Mouse (Mus musculus): ENCODE results near the gene Kif5c.

Gene Kif5c

GRCm38 (mm10) chr2:49720343-49720742, 101.2 kb downstream of the Kif5c start:
- DNase-seq (ENCODE audit: low spot score): no peak

- peak; percentile 35 for DNase-seq (ENCODE audit: low spot score)
Measured at GRCm38 (mm10) chr2:49722331-49722730, 103.2 kb downstream of the Kif5c start.

DNA sequence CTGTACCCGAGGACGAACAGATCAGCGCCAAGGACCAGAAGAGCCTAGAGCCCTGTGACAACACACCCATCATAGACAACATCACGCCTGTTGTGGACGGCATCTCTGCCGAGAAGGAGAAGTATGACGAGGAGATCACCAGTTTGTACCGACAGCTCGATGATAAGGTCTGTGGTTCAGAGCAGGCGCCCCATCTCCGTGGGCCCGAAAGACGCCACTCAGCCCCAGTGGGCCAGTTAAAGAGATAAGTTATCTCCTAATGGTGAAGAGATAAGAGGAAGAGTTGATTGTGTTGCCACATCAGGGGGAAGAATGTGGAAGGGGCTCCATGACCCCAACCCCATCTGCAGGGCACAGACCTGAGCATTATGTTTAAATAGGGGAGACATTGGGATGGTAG, 103.9 kb downstream of the Kif5c start:
- DNase-seq (ENCODE audit: low spot score): no peak

- no peak for DNase-seq (ENCODE audit: low spot score)
Measured at GRCm38 (mm10) chr2:49726672-49727071, 107.6 kb downstream of the Kif5c start.

DNA sequence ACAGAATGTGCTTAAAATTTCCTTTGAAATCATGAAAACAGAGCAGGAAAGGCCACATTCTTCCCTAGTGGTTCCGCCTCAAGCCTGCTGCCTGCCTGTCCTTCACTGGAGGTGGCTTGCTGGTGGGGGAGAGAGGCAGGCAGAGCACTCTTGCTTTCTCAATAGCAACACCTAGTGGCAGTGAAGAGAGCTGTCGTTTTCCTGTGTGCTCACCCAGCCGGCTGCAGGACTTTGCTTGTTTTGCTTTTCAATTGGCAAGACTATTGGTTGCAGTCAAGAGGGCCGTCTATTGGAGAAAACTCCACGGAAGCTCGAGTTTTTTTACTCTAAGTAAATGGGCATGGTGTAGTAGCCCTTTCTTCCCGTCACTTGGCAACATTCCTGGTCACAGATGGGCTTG, 108.1 kb downstream of the Kif5c start:
- peak; percentile 81 for DNase-seq (ENCODE audit: low spot score)

- DNase-seq (ENCODE audit: low spot score): no peak
Measured at GRCm38 (mm10) chr2:49727686-49728085, 108.6 kb downstream of the Kif5c start.

DNA sequence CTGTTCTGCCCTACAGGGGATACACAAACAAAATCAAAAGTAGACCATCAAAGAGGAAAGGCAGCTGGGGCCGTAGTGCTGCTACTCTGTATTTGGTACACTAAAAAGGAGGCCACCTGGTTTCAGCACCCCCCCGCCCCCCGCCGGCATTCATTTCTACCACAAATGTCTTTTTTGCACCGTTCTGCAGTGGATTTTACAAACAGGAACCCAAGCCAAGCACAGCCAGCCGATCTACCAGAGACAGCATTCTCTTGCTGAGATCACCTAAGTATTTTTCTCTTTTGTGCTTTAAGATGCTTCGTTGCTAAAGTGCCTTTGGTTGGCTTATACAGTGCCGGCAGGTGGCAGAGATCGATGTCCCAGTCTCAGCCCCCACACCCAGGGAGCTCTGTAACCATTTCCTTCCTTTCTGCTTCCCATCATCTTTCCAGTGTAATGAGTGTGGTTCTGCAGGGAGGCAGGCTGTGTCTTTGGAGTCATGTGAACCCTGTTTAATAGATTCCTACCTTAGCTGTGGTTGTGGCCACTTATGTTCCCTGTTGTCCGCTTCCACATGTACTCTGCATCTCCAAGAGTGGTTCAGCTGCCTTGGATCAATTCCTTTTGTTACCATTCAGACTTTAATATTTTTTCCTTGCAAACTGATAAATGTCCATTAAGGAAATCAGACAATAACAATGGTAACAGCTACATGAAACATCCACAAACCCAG, 110.0 kb downstream of the Kif5c start:
- no peak for DNase-seq (ENCODE audit: low spot score)

GRCm38 (mm10) chr2:49729611-49729969, 110.5 kb downstream of the Kif5c start:
- DNase-seq (ENCODE audit: low spot score): no peak

DNA sequence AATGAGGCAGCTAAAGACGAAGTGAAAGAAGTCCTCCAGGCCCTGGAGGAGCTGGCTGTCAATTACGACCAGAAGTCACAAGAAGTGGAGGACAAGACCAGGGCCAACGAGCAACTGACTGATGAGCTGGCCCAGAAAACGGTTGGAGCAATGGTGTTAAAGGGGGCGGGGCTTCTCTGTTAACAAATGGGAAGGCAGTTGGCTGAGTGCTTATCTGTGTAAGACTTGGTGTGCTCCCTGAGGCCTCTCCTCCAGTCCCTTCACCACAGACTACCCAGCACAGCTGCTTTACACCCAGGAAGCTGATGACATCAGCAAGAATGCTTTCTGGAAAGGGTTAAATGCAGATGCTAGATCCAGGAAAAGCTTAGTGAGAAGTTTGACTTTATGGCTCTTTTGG, 111.1 kb downstream of the Kif5c start:
- no peak for DNase-seq (ENCODE audit: low spot score)

- no peak for DNase-seq (ENCODE audit: low spot score)
Measured at GRCm38 (mm10) chr2:49732745-49733655, 113.9 kb downstream of the Kif5c start.

DNA sequence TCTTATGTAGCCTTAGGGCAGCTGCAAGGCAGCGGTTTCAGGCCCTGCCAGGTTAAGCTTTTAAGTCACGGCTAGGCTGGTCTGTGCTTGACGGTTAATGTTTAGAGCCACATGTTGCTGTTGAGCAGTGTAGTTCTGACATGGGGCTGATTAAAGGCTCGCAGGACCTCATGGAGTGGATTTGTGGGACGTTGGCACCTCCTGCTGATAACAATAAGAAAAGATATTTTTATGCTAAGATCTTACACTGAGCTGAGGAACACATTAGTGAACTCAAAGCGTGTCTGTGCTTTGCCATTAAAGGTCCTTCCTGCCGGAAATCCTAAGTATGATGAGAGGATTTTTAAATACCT, 114.5 kb downstream of the Kif5c start:
- no peak for DNase-seq (ENCODE audit: low spot score)

GRCm38 (mm10) chr2:49734013-49734780, 115.1 kb downstream of the Kif5c start:
- peak; percentile 95 for DNase-seq (ENCODE audit: low spot score)

DNA sequence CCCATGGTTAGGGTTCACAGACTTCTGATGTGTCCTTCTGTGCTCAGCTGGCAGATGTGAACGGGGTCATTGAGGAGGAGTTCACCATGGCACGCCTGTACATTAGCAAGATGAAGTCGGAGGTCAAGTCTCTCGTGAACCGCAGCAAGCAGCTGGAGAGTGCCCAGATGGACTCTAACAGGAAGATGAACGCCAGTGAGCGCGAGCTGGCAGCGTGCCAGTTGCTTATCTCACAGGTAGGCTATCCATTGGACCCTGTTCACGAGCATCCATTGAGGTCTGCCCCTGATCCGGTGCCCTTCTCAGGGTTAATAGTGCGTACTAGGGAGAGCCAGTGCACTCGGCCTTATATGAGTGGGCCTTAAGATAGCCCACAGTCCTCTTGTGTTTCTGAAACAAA, 116.3 kb downstream of the Kif5c start:
- no peak for DNase-seq (ENCODE audit: low spot score)

DNA sequence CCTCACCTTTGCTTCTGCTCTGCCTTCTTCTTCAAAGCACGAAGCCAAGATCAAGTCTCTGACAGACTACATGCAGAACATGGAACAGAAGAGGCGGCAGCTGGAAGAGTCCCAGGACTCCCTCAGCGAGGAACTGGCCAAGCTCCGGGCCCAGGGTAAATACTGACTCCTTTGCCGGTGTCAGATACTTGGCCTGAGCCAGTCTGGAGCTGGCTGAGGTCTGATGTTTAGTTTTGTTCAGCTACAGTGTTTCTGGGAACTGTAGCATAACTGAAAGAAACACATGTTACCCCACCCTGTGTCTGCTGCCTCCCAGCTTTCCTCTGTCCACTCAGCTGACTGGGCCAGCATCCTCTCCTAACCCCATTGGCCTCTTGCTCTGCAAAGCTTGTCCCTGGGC, 119.9 kb downstream of the Kif5c start:
- DNase-seq (ENCODE audit: low spot score): no peak

DNA sequence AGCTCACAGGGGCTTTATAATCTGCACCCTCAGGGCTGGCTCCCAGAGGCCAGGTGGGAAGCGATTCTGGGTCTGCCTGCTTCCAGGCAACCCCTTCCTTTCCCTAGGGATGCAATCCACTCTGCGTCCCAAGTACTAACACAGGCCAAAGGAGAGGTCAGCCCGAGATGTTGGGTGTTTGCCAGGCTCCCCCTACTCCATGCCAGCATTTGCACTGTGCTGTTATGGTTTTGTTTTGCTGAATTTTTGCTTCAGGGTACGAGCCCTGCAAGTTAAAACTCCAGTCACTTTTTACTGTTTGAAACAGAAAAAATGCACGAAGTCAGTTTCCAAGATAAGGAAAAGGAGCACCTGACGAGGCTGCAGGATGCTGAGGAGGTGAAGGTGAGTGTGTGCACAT, 121.9 kb downstream of the Kif5c start:
- DNase-seq (ENCODE audit: low spot score): no peak

DNA sequence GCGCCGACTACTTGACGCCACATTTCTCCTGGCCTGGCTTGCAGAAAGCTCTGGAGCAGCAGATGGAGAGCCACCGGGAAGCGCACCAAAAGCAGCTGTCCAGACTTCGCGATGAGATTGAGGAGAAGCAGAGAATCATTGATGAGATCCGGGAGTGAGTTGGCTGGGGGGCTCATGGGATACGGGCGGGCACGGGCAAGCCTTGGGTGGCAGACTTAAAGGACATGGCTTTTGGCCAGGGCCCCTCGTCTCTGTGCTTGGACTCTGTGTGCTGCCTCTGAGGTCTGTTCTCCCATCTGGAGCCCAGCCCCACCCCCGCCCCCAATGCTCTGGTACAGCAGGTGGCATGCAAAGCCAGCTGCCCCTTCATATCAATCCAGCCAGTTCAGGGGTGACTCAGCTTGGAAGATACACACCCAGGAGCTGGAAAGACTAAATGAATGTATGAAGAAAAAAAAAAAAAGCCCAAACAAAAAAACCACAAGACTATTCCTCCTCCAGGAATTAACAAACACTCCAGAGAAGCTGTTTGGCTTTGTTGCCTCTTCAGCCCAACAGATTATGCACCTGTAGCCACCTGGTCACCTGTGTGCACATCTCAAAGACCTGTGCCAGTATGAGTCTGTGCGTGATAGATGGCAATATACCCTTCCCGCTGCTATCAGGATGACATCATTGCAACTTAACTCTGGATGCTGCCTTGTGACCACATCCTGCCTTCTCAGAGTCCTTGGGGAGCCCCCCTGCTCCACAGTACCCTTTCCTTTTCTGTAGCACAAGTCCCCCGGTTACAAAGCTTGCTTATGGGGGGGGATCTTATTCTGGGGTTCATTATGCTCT, 123.0 kb downstream of the Kif5c start:
- peak; percentile 20 for DNase-seq (ENCODE audit: low spot score)

DNA sequence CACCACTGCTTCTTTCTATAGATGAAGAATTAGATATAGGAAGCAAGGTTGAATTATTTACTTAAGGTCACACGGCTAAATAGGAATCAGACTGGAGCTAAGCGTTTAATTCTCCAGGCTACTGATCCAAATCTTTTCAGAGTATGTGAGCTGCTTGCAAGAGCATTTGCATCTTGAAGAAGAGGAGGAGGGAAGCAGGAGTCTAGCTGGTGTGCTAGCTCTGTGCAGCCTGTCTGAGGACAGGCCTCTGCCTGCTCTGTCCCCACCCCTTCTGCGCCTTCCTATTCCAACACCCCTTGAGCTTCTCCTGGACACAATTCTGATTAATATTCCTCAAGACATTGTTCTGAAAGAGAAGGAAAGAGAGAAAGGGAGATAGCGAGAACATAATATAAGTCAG, 123.8 kb downstream of the Kif5c start:
- DNase-seq (ENCODE audit: low spot score): no peak

- no peak for DNase-seq (ENCODE audit: low spot score)
Measured at GRCm38 (mm10) chr2:49743775-49744174, 124.7 kb downstream of the Kif5c start.

DNA sequence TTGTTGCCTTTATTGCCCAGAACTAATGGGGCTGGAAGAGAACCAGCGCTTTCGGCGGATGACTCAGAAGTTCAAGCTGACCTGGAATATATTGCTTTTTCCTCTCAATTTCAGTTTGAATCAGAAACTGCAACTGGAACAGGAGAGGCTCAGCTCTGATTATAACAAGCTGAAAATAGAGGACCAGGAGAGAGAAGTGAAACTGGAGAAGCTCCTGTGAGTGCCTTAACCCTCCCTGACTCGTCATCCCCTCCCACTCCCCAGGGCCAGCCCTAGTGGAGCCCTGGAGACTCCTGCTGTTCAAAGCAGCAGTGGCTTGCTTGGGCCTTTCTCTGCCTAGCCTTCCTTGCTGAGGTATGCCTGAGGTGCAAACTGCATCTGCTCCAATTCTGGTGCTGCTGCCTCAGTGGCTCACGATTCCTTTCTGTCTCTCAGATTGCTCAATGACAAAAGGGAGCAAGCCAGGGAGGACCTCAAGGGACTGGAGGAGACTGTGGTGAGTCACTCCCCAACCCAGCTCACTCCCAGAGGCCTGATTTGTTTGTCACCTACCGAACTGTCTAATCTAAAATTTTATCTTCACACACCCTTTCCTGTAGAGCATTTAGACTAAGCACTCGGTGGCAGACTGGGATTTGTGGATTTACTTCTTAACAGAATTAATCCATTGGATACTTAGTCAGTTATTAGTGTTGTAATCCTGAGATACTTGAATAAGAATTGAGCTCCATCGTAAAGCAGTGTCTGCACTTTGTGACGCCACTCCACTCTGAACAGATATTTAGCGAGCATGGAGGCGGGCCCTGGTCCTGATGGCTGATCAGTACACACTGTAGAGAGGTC, 125.4 kb downstream of the Kif5c start:
- no peak for DNase-seq (ENCODE audit: low spot score)

DNA sequence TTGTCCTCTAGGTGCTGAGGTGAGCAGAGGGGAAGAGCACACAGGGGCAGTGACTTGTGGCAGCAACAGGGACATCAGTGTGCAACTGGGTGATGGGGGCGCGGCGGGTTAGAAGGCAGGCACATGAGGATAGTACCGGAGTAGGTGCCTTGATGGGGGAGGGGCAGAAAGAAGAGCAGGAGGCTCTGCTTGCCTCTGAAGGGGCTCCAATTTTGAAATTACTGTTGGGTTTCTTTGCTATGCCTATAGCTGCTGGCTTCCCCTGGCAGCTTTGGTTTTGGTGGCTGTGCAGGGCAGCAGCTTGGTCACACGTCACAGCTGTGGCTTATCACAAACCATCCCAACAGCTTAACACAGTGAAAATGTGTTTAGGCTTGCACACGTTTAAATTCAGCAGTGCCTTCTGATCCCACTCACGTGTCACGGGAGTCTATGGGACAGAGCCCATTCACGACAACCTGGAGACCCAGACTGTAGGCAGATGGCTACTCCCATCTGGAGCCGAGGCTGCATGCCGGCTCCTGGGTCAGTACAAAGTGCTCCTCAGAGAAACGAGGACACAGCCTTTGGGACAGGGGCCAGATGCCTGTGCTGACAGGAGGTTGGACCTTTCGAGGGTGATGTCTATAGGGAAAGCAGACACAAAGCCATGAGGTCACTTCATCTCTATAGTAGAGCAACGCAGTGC, 126.1 kb downstream of the Kif5c start:
- DNase-seq (ENCODE audit: low spot score): peak; percentile 22
